Mouse (Mus musculus): ENCODE measurements around the gene Fam222a. TPM values are rescaled to one million over a fixed set of nuclear protein-coding genes. Genes with fewer than 3 reads are reported as not detected.
A peak's percentile ranks its signal among the peaks of the same experiment; 100 is the strongest.

Gene Fam222a
- polyA plus RNA-seq, 1 experiment from 2014 or later: 4.7 TPM

GRCm38 (mm10) chr5:114588416-114588815, 20.6 kb downstream of the Fam222a start:
- ATAC-seq (replicated peaks; ENCODE audit: low FRiP score): peak; percentile 36
- Histone ChIP-seq H3K36me3 (no peaks in the 10 kb centered on the region), H3K27ac (peak overlapping the region; percentile 92), H3K27me3 (no peaks in the 10 kb centered on the region), H3K4me3 (replicated peaks) (peak overlapping the region; percentile 2; the same call in 1 of the 2 replicates), H3K9me3 (replicated peaks) (no peaks in the 10 kb centered on the region), H3K4me1 (peaks cover 100% of the 10 kb centered on the region), H3K9ac (no peak overlapping the region), H3K4me2 (peak overlapping the region; percentile 44)
- 23% methylated on average over 10 of the region's 10 CpGs for WGBS

GRCm38 (mm10) chr5:114589026-114589425, 21.2 kb downstream of the Fam222a start:
- no peak overlapping the region for H3K9ac ChIP-seq

GRCm38 (mm10) chr5:114589454-114589853, 21.6 kb downstream of the Fam222a start:
- no peaks in the 10 kb centered on the region for H3K9me3 ChIP-seq (replicated peaks)
- H3K36me3 ChIP-seq: no peaks in the 10 kb centered on the region
- H3K27me3 ChIP-seq: no peaks in the 10 kb centered on the region
- WGBS: 42% methylated on average over 2 of the region's 2 CpGs
- H3K4me3 ChIP-seq (replicated peaks): no peak overlapping the region
- peaks cover 100% of the 10 kb centered on the region for H3K4me1 ChIP-seq
- ATAC-seq (replicated peaks; ENCODE audit: low FRiP score): peak; percentile 10
- peak overlapping the region; percentile 32 for H3K4me2 ChIP-seq
- H3K9ac ChIP-seq: no peak overlapping the region
- H3K27ac ChIP-seq: peak overlapping the region; percentile 92

More at GRCm38 (mm10) chr5:114589026-114589425, 21.2 kb downstream of the Fam222a start:
- H3K4me1 ChIP-seq: peaks cover 100% of the 10 kb centered on the region
- no peaks in the 10 kb centered on the region for H3K9me3 ChIP-seq (replicated peaks)
- H3K36me3 ChIP-seq: no peaks in the 10 kb centered on the region
- peak overlapping the region; percentile 44 for H3K4me2 ChIP-seq
- H3K27me3 ChIP-seq: no peaks in the 10 kb centered on the region
- H3K27ac ChIP-seq: peak overlapping the region; percentile 92
- peak; percentile 61 for ATAC-seq (replicated peaks; ENCODE audit: low FRiP score)
- 29% methylated on average over 6 of the region's 6 CpGs for WGBS
- H3K4me3 ChIP-seq (replicated peaks): no peak overlapping the region; the same call in 1 of the 2 replicates

- Histone ChIP-seq H3K9me3 (replicated peaks) (no peaks in the 10 kb centered on the region), H3K4me3 (replicated peaks) (no peak overlapping the region), H3K4me1 (peaks cover 100% of the 10 kb centered on the region), H3K27me3 (no peaks in the 10 kb centered on the region), H3K9ac (no peak overlapping the region; the same call in 1 of the 2 replicates), H3K4me2 (no peak overlapping the region), H3K36me3 (no peaks in the 10 kb centered on the region), H3K27ac (peak overlapping the region; percentile 92)
- no peak for ATAC-seq (replicated peaks; ENCODE audit: low FRiP score)
- 66% methylated on average over 17 of the region's 17 CpGs for WGBS
Observed at GRCm38 (mm10) chr5:114590043-114590913, 22.5 kb downstream of the Fam222a start.

GRCm38 (mm10) chr5:114591151-114591561, 23.3 kb downstream of the Fam222a start:
- H3K4me3 ChIP-seq (replicated peaks): no peak overlapping the region
- WGBS: 48% methylated on average over 15 of the region's 15 CpGs
- H3K36me3 ChIP-seq: no peaks in the 10 kb centered on the region
- H3K27ac ChIP-seq: peak overlapping the region; percentile 92
- H3K27me3 ChIP-seq: no peaks in the 10 kb centered on the region
- peaks cover 100% of the 10 kb centered on the region for H3K4me1 ChIP-seq
- 0 out of 2 replicates have a peak overlapping the region, but pooled peaks have one; percentile 10 for H3K4me2 ChIP-seq
- no peak overlapping the region for H3K9ac ChIP-seq
- no peaks in the 10 kb centered on the region for H3K9me3 ChIP-seq (replicated peaks)
- no peak for ATAC-seq (replicated peaks; ENCODE audit: low FRiP score)

GRCm38 (mm10) chr5:114592463-114593160, 24.8 kb downstream of the Fam222a start:
- ATAC-seq (replicated peaks; ENCODE audit: low FRiP score): no peak
- Histone ChIP-seq H3K36me3 (no peaks in the 10 kb centered on the region), H3K4me2 (no peak overlapping the region), H3K4me1 (peaks cover 100% of the 10 kb centered on the region), H3K27ac (peak overlapping the region; percentile 95; the same call in 1 of the 2 replicates), H3K4me3 (replicated peaks) (no peak overlapping the region), H3K9ac (no peak overlapping the region), H3K9me3 (replicated peaks) (no peaks in the 10 kb centered on the region), H3K27me3 (no peaks in the 10 kb centered on the region)
- WGBS: 61% methylated on average over 19 of the region's 19 CpGs

GRCm38 (mm10) chr5:114593161-114593821, 25.5 kb downstream of the Fam222a start:
- Histone ChIP-seq H3K4me1 (peaks cover 100% of the 10 kb centered on the region), H3K4me2 (no peak overlapping the region), H3K9me3 (replicated peaks) (no peaks in the 10 kb centered on the region), H3K36me3 (no peaks in the 10 kb centered on the region), H3K27ac (peak overlapping the region; percentile 95), H3K9ac (no peak overlapping the region), H3K27me3 (no peaks in the 10 kb centered on the region), H3K4me3 (replicated peaks) (no peak overlapping the region)
- 68% methylated on average over 12 of the region's 12 CpGs for WGBS
- no peak for ATAC-seq (replicated peaks; ENCODE audit: low FRiP score)

GRCm38 (mm10) chr5:114593949-114594348, 26.1 kb downstream of the Fam222a start:
- ATAC-seq (replicated peaks; ENCODE audit: low FRiP score): no peak
- Histone ChIP-seq H3K4me3 (replicated peaks) (no peak overlapping the region), H3K9me3 (replicated peaks) (no peaks in the 10 kb centered on the region), H3K27ac (peak overlapping the region; percentile 95), H3K36me3 (no peaks in the 10 kb centered on the region), H3K4me1 (peaks cover 98% of the 10 kb centered on the region), H3K27me3 (no peaks in the 10 kb centered on the region), H3K4me2 (peak overlapping the region; percentile 46), H3K9ac (0 out of 2 replicates have a peak overlapping the region, but pooled peaks have one; percentile 1)
- 81% methylated on average over 5 of the region's 5 CpGs for WGBS

- Histone ChIP-seq H3K9me3 (replicated peaks) (no peaks in the 10 kb centered on the region), H3K9ac (no peak overlapping the region), H3K4me1 (peaks cover 98% of the 10 kb centered on the region), H3K4me2 (peak overlapping the region; percentile 46), H3K36me3 (no peaks in the 10 kb centered on the region), H3K27ac (peak overlapping the region; percentile 95), H3K4me3 (replicated peaks) (no peak overlapping the region; the same call in 1 of the 2 replicates), H3K27me3 (no peaks in the 10 kb centered on the region)
- peak; percentile 63 for ATAC-seq (replicated peaks; ENCODE audit: low FRiP score)
- WGBS: 7% methylated on average over 15 of the region's 15 CpGs
Observed at GRCm38 (mm10) chr5:114594741-114595241, 27.0 kb downstream of the Fam222a start.

- Histone ChIP-seq H3K4me1 (peaks cover 91% of the 10 kb centered on the region), H3K4me3 (replicated peaks) (no peak overlapping the region), H3K4me2 (peak overlapping the region; percentile 24)
Observed at GRCm38 (mm10) chr5:114596604-114597003, 28.8 kb downstream of the Fam222a start.

GRCm38 (mm10) chr5:114597222-114597621, 29.4 kb downstream of the Fam222a start:
- H3K4me2 ChIP-seq: peak overlapping the region; percentile 24
- H3K4me3 ChIP-seq (replicated peaks): no peak overlapping the region
- H3K9me3 ChIP-seq (replicated peaks): no peaks in the 10 kb centered on the region
- peak overlapping the region; percentile 95 for H3K27ac ChIP-seq
- peaks cover 84% of the 10 kb centered on the region for H3K4me1 ChIP-seq
- H3K27me3 ChIP-seq: no peaks in the 10 kb centered on the region
- H3K9ac ChIP-seq: no peak overlapping the region
- 25% methylated on average over 8 of the region's 8 CpGs for WGBS
- ATAC-seq (replicated peaks; ENCODE audit: low FRiP score): 0 out of 2 replicates have a peak, but pooled peaks have one; percentile 3
- H3K36me3 ChIP-seq: no peaks in the 10 kb centered on the region

More at GRCm38 (mm10) chr5:114596604-114597003, 28.8 kb downstream of the Fam222a start:
- Histone ChIP-seq H3K27ac (peak overlapping the region; percentile 95), H3K27me3 (no peaks in the 10 kb centered on the region), H3K36me3 (no peaks in the 10 kb centered on the region), H3K9me3 (replicated peaks) (no peaks in the 10 kb centered on the region), H3K9ac (no peak overlapping the region)
- WGBS: 19% methylated on average over 10 of the region's 10 CpGs
- no peak for ATAC-seq (replicated peaks; ENCODE audit: low FRiP score)
